Mouse (Mus musculus): ENCODE data around the gene Abcf3.

DNA sequence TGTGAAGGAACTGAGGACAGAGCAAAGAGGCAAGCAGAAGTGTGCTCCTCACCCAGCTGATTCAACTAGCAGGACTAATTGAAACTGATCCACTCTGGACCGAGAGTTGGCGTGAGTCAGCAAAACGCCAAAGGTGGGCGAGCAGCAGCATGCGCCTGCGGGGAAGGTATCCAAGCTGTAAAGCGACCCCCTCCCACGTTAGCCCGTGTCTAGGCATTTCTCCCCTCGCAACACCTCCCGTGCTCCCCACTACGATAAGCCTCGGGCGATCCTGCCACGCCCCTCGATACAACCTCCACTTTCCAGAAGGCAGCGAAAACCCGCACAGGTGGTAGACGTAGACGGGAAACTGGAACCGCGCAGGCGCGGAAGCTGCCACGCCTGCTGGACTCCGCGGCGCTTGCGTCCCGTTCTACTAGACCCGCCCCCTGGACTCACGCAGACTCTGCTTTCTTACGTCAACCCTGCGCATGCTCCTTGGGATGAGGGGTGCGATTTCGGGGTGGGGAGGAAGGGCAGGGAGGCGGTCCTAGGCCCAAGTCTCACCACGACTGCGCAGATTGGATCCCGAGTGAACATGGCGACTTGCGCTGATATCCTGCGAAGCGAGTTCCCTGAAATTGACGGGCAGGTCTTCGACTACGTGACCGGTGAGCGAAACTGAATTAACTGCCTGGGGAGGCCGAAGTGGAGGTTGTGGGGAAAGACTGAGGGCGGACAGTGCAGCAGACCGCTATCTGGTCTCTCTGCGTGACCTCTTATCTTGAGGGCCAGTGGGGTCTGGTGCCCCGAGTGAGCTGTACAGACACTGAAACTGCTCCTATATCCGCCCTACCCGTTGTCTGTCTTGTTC lies at the start of gene Abcf3:
- TF ChIP-seq GATA1 (IDR thresholded peaks at IDR 0.05; ENCODE audit: low read length) (no peak), TAL1 (IDR thresholded peaks at IDR 0.05; ENCODE audit: low read length) (no peak)
